Mouse (Mus musculus) right cerebral cortex, adult 2 months (tissue): ENCODE data around the gene Soga1.
A peak's percentile ranks its signal among the peaks of the same experiment; 100 is the strongest.

Experiments used
- DNase-seq, 2 experiments: peaks; one replicate each; pipeline ENCODE4 v3.0.0; 2021 to 2022; ENCODE audit warnings: low spot score in 2 of 2

Gene Soga1

DNA sequence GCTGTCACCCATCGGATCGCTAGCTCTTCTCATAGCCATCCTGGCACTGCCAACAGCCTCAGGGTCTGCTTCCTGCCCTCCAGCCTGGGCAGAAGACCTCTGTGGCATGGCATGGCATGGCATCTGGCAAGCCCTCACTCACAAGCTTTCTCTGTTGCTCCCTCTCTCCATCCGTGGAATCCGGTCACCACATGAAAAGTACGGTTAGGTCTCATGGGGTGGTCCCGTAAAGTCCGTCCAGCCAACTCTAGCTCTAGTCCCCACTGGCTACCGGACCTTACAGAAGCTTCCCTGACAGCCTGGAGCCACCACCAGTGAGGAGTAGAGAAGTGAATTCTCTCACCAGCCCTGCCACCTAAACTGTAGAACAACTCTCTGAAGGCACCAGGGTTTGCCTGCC lies 2.3 kb upstream of the Soga1 start:
- DNase-seq, result no peak

DNA sequence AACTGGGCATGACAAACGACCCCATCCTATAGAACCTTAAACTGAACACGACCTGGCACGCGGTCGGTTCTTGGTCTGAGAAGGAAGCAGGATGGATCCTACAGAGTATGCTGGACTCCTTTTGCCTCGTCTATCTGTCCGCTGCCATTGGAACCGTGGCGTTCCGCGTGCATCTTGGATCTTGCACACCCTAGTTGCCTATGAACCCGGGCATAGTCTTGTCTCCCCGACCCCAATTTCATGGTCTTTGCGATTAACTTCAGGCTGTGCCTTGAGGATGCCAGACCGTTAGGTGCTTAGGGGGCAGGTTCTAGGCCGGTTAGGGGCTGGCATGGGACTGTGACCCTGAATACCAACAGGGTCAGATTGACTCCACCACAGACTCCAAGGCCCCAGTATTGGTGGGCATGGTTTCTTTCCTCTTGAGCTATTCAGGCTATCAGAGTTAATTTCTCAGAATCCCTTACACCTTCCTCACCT lies 687 bp upstream of the Soga1 start:
- DNase-seq, result no peak

- DNase-seq, result no peak
Measured at GRCm38 (mm10) chr2:157078059-157078792, 828 bp downstream of the Soga1 start.

DNA sequence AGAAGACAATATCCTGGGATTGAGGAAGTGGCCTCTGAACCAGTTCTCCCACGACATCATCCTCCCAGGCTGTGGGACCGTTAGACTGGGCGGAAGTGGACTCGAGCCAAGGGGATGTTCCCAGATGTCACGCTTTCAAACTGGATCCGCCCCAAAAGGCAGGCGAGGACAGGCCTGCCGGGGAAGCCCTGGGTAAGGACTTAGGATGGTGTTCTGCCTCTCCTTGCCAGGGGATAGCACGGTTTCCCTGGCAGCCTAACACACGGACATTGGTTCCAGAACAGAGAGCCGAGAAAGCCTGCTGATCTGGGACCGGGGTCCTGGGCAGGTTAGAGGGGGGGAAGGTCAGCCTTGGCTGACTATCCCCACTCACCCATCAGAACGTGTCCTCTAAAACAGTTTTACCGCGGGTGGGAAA lies 1.4 kb downstream of the Soga1 start:
- DNase-seq, result peak; percentile 57 to 58

DNA sequence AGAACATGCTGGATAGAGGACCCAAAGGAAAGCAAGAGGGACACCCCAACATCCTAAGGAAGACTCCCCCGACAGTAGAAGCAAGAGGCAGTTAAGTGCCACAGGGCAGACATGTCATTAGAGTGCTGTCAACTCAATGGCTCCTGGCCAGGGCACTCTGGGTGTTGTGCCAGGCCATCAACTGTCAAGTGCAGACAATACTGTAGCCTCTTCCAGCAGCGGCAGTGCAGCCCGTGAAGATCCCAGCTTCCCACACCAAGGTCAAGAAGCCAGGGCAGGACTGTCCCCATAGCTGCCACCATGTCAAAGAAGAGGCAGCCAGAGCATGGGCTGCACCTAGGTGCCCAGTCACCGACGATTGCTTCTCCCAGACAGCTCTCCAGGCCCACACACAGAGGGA lies 1.9 kb downstream of the Soga1 start:
- DNase-seq, result no peak

DNA sequence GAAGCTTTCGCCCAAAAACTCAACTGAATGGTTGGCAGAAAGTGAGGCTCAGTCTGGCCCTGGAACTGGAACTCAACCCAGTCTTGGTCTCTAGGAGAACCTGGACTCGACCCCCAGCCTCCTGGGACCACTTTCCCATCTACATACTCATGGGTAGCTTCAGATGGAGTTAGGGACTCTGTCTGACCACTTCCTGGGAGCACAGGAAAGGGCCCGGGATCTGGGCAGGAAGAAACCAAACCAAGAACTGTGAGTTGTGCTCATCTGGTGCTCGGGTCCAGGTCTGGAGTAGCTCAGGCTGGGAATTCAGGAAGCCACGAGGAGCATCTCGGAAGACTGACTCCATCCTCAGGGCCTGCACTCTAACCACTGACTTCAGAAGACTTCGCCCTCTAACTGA lies 2.5 kb downstream of the Soga1 start:
- DNase-seq, result no peak

GRCm38 (mm10) chr2:157075685-157076084 lies 3.4 kb downstream of the Soga1 start:
- DNase-seq, result no peak

DNA sequence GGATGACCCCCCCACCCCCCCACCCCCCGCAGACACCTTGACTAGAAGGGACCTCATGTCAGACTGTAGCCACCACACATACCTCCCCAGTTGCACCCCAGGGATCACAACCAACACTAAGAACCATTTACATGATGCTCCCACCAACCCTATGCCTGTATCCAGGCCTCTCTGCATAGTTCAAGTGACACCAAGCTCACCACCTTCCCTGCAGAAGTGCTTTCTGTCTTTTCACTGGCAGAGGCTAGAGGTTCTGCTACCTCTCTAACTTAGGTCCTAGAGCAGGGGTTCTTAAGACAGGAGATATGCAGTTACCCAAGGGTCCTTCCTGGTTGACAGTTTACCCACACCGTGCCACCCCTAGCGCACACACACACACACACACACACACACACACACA lies 3.8 kb downstream of the Soga1 start:
- DNase-seq, result no peak

DNA sequence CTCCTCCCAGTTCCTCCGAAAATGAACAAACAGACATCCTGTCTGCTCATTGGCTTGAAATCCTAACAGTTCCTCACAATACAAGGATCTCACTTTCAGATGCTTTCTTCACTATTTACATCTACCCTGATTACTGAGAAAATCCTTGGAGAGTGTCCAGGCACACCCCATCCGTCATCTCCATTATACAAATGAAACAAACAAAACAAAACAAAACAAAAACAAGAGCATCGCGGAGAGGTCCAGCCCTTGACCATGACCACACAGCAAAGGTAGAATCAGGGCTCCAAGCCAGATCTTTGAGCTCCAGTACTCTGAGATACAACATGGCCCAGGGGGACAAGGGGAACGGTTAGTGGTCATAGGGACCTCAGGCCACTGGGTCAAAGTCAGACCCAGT lies 4.3 kb downstream of the Soga1 start:
- no peak for DNase-seq

DNA sequence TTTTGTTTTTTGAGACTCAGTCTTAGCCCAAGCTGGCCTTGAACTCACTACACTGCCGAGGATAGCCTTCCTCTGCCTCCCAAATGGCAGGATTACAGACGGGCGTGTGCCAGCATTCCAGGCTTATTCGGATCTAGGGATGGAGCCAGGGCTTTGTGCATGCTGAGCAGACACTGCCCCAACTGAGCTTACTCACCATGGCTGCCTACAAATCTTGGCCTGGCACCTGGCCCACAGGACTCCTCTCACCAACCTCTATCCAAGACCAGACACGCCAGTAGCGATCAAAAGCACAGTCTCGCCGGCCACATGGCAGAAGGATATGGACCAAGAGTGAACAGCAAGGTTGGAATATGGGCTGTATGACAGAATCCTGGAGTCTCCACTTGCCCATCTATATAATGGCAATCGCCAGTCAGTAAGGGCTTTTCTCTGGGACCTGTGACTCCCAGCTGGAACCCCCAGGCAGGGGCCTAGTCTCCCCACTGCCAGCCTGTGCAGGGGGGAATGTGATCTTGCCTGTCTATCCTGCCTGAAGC lies 4.8 kb downstream of the Soga1 start:
- DNase-seq, result no peak

GRCm38 (mm10) chr2:157073378-157074052 lies 5.5 kb downstream of the Soga1 start:
- no peak for DNase-seq

GRCm38 (mm10) chr2:157072316-157072990 lies 6.6 kb downstream of the Soga1 start:
- no peak for DNase-seq

DNA sequence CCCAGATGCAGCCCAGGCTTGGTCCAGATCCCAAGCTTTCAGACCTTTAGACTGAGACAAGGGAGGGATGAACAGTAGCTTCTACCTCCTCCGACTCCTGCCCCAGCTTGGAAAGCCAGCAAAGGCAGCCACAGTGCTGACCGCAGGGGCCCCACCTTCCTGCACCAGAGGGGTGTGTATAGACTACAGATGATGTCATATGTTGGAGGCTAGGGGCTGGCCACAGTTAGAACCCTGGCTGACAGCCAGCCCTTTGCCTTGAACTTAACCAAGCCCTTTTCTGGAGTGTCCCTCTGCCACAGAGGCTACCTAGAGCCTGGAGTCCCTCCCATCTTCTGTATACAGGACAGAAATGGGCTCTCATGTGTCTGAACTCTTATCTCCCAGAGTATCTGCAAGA lies 7.5 kb downstream of the Soga1 start:
- no peak for DNase-seq

- no peak for DNase-seq
Measured at GRCm38 (mm10) chr2:157070365-157070764, 8.7 kb downstream of the Soga1 start.

DNA sequence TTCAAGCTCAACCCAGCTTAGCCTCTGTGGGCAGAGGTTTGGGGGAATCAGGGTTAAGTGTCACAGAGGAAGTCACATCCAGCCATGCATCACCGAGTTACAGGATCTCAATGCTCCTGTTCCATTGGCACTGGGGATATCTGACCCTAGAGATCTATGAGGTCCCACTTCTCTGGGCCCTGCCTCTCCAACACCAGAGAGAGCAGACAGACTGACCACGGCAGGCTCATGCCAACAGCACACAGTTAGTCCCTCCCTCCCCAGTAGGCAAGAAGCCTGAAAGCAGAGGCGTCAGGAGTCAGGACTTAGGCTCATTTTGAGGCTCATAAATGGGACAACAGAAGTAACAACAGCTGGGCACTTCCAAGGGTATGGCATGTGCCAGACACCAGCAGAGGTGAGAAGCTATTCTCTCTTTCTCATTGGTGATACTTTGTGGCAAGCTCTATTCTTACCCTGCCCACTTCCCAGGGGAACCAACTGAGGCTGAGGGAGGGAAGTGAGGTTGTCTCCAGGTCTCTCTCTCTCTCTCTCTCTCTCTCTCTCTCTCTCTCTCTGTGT lies 9.2 kb downstream of the Soga1 start:
- no peak for DNase-seq

- no peak for DNase-seq
Measured at GRCm38 (mm10) chr2:157069355-157069735, 9.7 kb downstream of the Soga1 start.

DNA sequence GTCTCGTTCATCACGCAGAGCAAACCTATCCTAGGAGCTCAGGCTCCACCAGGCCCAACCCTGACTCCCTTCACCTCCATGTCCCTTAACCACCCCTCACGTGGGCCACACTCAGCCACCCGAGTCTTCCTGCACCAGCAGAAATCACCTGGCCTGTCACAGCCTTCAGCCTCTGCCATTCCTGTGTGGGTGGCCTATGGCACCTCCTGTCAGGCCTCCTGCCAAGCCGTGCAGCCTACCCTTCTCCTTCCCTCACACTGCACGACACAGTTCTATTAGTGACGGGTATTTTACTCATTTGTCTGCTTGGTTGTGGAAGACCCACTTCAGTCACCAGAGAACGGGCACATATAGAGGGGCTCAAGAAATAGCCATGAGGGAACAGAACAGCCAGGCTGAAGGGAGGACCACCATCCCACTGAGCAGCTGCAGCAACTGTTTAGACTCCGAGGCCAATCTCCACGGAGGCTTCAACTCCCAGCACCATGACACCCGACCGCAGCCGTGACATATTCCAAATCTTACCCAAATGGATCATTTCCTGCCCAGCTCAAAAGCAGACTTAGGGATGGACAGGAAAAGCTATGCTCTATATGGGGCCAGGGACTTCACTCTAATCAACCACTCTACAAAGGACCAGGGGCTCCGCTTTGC lies 10.2 kb downstream of the Soga1 start:
- DNase-seq, result no peak

- DNase-seq, result no peak
Measured at GRCm38 (mm10) chr2:157066731-157067430, 12.2 kb downstream of the Soga1 start.

GRCm38 (mm10) chr2:157065879-157066226 lies 13.2 kb downstream of the Soga1 start:
- DNase-seq, result no peak

DNA sequence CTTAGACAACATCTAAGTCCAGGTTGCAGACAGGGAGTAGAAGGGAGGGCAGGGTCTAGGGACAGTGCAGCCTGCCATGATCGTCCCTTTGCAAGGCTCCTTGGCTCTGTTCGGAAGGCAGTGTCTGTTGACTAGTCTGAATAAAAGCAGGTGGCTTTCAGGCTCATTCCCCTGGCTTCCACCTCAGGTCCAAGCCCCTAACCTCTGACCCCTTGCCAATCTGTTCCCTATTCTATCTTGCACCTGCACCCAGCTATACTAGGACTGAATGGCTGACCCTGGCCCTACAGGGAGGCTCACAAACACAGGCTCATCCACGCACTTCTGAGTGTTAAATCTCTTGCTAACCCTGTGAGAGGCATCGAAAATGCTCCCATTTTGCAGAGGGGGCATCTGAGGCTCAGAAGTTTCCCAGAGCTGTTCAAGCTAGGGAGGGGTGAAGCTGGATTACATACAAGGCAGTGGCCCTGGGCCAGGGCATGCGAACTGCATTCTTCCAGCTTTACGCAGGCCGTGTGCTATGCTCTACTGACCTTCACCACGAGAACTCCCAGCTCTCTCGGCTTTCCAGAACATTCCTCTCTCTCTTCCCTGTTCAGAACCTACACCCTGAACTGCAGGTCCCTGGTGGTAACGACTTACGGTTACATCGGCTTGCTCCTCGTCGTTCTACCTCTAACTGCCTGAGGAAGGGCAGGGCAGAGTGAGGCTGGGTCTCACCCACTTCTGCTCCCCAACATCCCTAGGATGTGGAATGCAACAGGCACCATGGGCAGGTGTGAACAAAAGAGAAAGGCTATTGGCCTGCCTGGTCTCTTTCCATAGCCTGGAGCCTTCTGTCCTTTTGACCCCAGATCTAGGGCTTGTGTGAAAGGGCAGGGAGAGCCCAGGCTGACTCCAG lies 13.8 kb downstream of the Soga1 start:
- DNase-seq, result no peak
